Mouse (Mus musculus) kidney, embryonic 16.5 days (tissue): Measurements from ENCODE around the gene Ubxn2a. TPM values are rescaled to one million over a fixed set of nuclear protein-coding genes. Genes with fewer than 3 reads are reported as not detected.
"Not testable (repeated sequence)": the region's sequence is repeated elsewhere in the genome, so short reads cannot be mapped to it uniquely, and the experiment has no call there.

ENCODE experiments used
- ATAC-seq: fragments of 200-750 bp; cut with Nextera tagmentation; 2 replicates; pipeline ENCODE4 v1.8.0; 2017; ENCODE audit warnings: moderate TSS enrichment; ENCODE audit not compliant: low FRiP score, low TSS enrichment
- H3K27ac ChIP-seq: fragments of 300-500 bp; sonication (generic); 2 replicates; pipeline ENCODE4 v1.5.1; 2014; ENCODE audit warnings: low read length
- H3K27me3 ChIP-seq: fragments of 300-500 bp; sonication (generic); 2 replicates; pipeline ENCODE4 v1.6.1; 2014; ENCODE audit warnings: low read length, control low read depth, mixed read lengths; ENCODE audit not compliant: insufficient read depth
- H3K36me3 ChIP-seq: fragments of 300-500 bp; sonication (generic); 2 replicates; pipeline ENCODE4 v1.6.1; 2014; ENCODE audit warnings: low read length, control low read depth, mixed read lengths; ENCODE audit not compliant: insufficient read depth
- H3K4me1 ChIP-seq: fragments of 300-500 bp; sonication (generic); 2 replicates; pipeline ENCODE4 v1.6.1; 2014; ENCODE audit warnings: low read length, control low read depth, mixed read lengths; ENCODE audit not compliant: insufficient read depth
- H3K4me2 ChIP-seq: fragments of 300-500 bp; sonication (generic); replicated peaks from 2 replicates; pipeline ENCODE4 v1.6.1; 2014; ENCODE audit warnings: low read depth, low read length
- H3K4me3 ChIP-seq: fragments of 300-500 bp; sonication (generic); 2 replicates; pipeline ENCODE4 v1.5.1; 2014; ENCODE audit warnings: mild to moderate bottlenecking, low read length
- H3K9ac ChIP-seq: fragments of 300-500 bp; sonication (generic); replicated peaks from 2 replicates; pipeline ENCODE4 v1.6.1; 2014; ENCODE audit warnings: low read length
- H3K9me3 ChIP-seq: fragments of 300-500 bp; sonication (generic); 2 replicates; pipeline ENCODE4 v1.6.1; 2016; ENCODE audit warnings: low read length, control low read depth
- WGBS: fragments of 180-500 bp; shearing (Covaris S2); extraction: QIAGEN DNeasy Blood & Tissue Kit; methylation state at CpG from one replicate; pipeline ENCODE4 v1.1.7; 2014; 5-methylcytosine and 5-hydroxymethylcytosine counted together
- polyA plus RNA-seq: library from polyadenylated mRNA; unstranded; fragments of >200 nt; fragmentation: Nextera tagmentation; extraction: Ambion mirVana; gene quantifications from 2 replicates; pipeline ENCODE4 v1.2.1, GENCODE M21; 2015

Ubxn2a gene
- polyA plus RNA-seq, 1 experiment from 2014 or later: 26.3 TPM

GRCm38 (mm10) chr12:4911716-4912115, 4.2 kb upstream of the Ubxn2a start:
- WGBS: 57% methylated on average over 4 of the region's 4 CpGs
- no peak for ATAC-seq
- H3K36me3 ChIP-seq: no peaks in the 10 kb centered on the region
- H3K27me3 ChIP-seq: no peaks in the 10 kb centered on the region
- H3K27ac ChIP-seq: no peak overlapping the region
- H3K4me1 ChIP-seq: no peaks in the 10 kb centered on the region
- H3K4me2 ChIP-seq: no peak overlapping the region
- no peak overlapping the region for H3K4me3 ChIP-seq
- no peaks in the 10 kb centered on the region for H3K9me3 ChIP-seq
- no peak overlapping the region for H3K9ac ChIP-seq

GRCm38 (mm10) chr12:4910496-4910895, 3.0 kb upstream of the Ubxn2a start:
- not testable (repeated sequence) for H3K36me3 ChIP-seq, H3K27ac ChIP-seq, ATAC-seq, H3K9me3 ChIP-seq, H3K4me1 ChIP-seq, H3K9ac ChIP-seq, H3K4me3 ChIP-seq, H3K27me3 ChIP-seq, H3K4me2 ChIP-seq
- 89% methylated on average over 1 of the region's 1 CpGs for WGBS

- 87% methylated on average over 7 of the region's 7 CpGs for WGBS
- ATAC-seq: no peak
- 0 out of 2 replicates have a peak, but pooled peaks cover 3% of the 10 kb centered on the region for H3K36me3 ChIP-seq
- H3K4me2 ChIP-seq: no peak overlapping the region
- no peak overlapping the region for H3K27ac ChIP-seq
- H3K4me3 ChIP-seq: peak overlapping the region; percentile 87; the same call in 1 of the 2 replicates
- no peaks in the 10 kb centered on the region for H3K27me3 ChIP-seq
- no peak overlapping the region for H3K9ac ChIP-seq
- no peaks in the 10 kb centered on the region for H3K9me3 ChIP-seq
- no peaks in the 10 kb centered on the region for H3K4me1 ChIP-seq
Measured at GRCm38 (mm10) chr12:4908391-4908790, 886 bp upstream of the Ubxn2a start.

GRCm38 (mm10) chr12:4906476-4906875, 1.0 kb downstream of the Ubxn2a start:
- ATAC-seq: no peak
- Histone ChIP-seq H3K4me1 (no peaks in the 10 kb centered on the region), H3K36me3 (0 out of 2 replicates have a peak, but pooled peaks cover 3% of the 10 kb centered on the region), H3K27me3 (no peaks in the 10 kb centered on the region), H3K4me3 (peak overlapping the region; percentile 87), H3K4me2 (peak overlapping the region; percentile 90), H3K9me3 (no peaks in the 10 kb centered on the region), H3K27ac (no peak overlapping the region), H3K9ac (peak overlapping the region; percentile 89)
- WGBS: 40% methylated on average over 7 of the region's 7 CpGs

GRCm38 (mm10) chr12:4905946-4906345, 1.6 kb downstream of the Ubxn2a start:
- H3K9ac ChIP-seq: no peak overlapping the region
- 82% methylated on average over 7 of the region's 7 CpGs for WGBS
- H3K4me1 ChIP-seq: no peaks in the 10 kb centered on the region

GRCm38 (mm10) chr12:4898024-4898423, 9.5 kb downstream of the Ubxn2a start:
- Histone ChIP-seq H3K4me3 (no peak overlapping the region), H3K27me3 (no peaks in the 10 kb centered on the region), H3K36me3 (no peaks in the 10 kb centered on the region), H3K27ac (no peak overlapping the region), H3K4me1 (no peaks in the 10 kb centered on the region), H3K9me3 (no peaks in the 10 kb centered on the region), H3K4me2 (no peak overlapping the region), H3K9ac (no peak overlapping the region)
- no peak for ATAC-seq
- 93% methylated on average over 5 of the region's 5 CpGs for WGBS

More at GRCm38 (mm10) chr12:4905946-4906345, 1.6 kb downstream of the Ubxn2a start:
- H3K27me3 ChIP-seq: no peaks in the 10 kb centered on the region
- ATAC-seq: no peak
- H3K27ac ChIP-seq: no peak overlapping the region
- H3K4me2 ChIP-seq: peak overlapping the region; percentile 90; the same call in 1 of the 2 replicates
- H3K4me3 ChIP-seq: no peak overlapping the region
- 0 out of 2 replicates have a peak, but pooled peaks cover 3% of the 10 kb centered on the region for H3K36me3 ChIP-seq
- H3K9me3 ChIP-seq: no peaks in the 10 kb centered on the region

- Histone ChIP-seq H3K27me3 (no peaks in the 10 kb centered on the region), H3K4me1 (no peaks in the 10 kb centered on the region), H3K9me3 (no peaks in the 10 kb centered on the region), H3K4me2 (no peak overlapping the region), H3K4me3 (no peak overlapping the region), H3K36me3 (peaks cover 2% of the 10 kb centered on the region; the same call in 1 of the 2 replicates), H3K9ac (no peak overlapping the region), H3K27ac (no peak overlapping the region)
- 94% methylated on average over 1 of the region's 1 CpGs for WGBS
- no peak for ATAC-seq
Measured at GRCm38 (mm10) chr12:4889891-4890290, 17.6 kb downstream of the Ubxn2a start.

GRCm38 (mm10) chr12:4889251-4889650, 18.3 kb downstream of the Ubxn2a start:
- no peak for ATAC-seq
- WGBS: 93% methylated on average over 2 of the region's 2 CpGs
- Histone ChIP-seq H3K27me3 (no peaks in the 10 kb centered on the region), H3K27ac (no peak overlapping the region), H3K4me2 (no peak overlapping the region), H3K4me1 (no peaks in the 10 kb centered on the region), H3K4me3 (no peak overlapping the region), H3K36me3 (peaks cover 2% of the 10 kb centered on the region; the same call in 1 of the 2 replicates), H3K9me3 (no peaks in the 10 kb centered on the region), H3K9ac (no peak overlapping the region)

- no peak overlapping the region for H3K4me3 ChIP-seq
- no peak overlapping the region for H3K4me2 ChIP-seq
- no peak overlapping the region for H3K9ac ChIP-seq
- ATAC-seq: no peak
- no peaks in the 10 kb centered on the region for H3K9me3 ChIP-seq
- no peaks in the 10 kb centered on the region for H3K27me3 ChIP-seq
- H3K4me1 ChIP-seq: no peaks in the 10 kb centered on the region
- H3K36me3 ChIP-seq: peaks cover 2% of the 10 kb centered on the region; the same call in 1 of the 2 replicates
- no peak overlapping the region for H3K27ac ChIP-seq
Measured at GRCm38 (mm10) chr12:4888739-4889138, 18.8 kb downstream of the Ubxn2a start.

- 94% methylated on average over 4 of the region's 4 CpGs for WGBS
- ATAC-seq, H3K4me2 ChIP-seq, H3K4me3 ChIP-seq, H3K9me3 ChIP-seq, H3K9ac ChIP-seq, H3K27ac ChIP-seq, H3K27me3 ChIP-seq, H3K36me3 ChIP-seq, H3K4me1 ChIP-seq: not testable (repeated sequence)
Measured at GRCm38 (mm10) chr12:4886581-4886980, 20.9 kb downstream of the Ubxn2a start.
